Mouse (Mus musculus): Measurements from ENCODE around the gene Abcb8.
A peak's percentile ranks its signal among the peaks of the same experiment; 100 is the strongest.

Gene Abcb8

DNA sequence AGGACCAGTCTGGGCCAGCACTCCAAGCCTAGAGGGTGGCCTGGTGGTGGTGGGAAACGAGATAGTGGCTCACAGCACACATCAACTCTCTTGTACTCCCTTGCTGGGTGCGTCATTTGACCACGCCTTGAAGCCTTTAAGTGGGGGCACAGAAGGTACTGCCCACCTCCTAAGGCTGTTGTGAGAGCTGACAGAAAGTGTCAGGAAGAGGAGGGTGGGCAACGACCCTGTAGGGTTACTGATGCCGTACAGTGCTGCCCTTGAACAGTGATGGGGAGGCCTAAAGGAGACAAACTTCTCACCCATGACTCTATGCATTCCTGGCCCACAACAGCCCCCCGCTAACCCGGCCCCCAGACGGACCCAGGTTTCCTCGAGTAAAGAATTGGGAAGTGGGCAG, 27.0 kb upstream of the Abcb8 start:
- no peak for DNase-seq (ENCODE audit: low spot score)

DNA sequence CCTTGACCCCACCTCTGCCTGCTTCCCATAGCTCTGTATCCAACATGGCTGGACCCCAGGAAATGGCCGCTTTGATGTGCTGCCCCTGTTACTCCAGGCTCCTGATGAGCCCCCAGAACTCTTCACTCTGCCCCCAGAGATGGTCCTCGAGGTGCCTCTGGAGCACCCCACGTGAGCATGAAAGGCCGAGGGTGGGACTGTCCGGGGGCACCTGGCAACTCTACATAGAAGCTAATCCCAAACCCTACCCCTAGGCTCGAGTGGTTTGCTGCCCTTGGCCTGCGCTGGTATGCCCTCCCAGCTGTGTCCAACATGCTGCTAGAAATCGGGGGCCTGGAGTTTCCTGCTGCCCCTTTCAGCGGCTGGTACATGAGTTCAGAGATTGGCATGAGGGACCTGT, 23.7 kb upstream of the Abcb8 start:
- DNase-seq (ENCODE audit: low spot score): no peak

DNA sequence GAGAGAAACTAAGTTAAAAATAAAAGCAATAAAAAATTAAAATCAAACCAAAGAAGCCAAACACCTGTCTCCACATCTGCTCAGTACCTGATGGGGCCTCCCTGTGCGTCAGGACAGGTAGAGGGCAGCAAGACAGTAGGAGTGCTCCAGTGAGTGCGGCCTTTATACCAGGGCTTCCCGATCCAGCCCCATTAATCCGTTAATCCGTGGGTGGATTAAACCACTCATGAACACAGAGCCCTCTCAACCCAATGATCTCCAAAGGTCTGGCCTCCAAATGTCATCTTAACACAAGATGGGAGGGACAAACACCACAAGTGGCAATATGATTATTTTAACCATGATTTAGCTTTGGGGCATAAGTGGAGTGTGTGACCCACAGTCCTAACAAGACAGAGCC, 19.7 kb upstream of the Abcb8 start:
- no peak for DNase-seq (ENCODE audit: low spot score)

GRCm38 (mm10) chr5:24374216-24374615, 19.2 kb upstream of the Abcb8 start:
- no peak for DNase-seq (ENCODE audit: low spot score)

- no peak for DNase-seq (ENCODE audit: low spot score)
Measured at GRCm38 (mm10) chr5:24374666-24375328, 18.7 kb upstream of the Abcb8 start.

DNA sequence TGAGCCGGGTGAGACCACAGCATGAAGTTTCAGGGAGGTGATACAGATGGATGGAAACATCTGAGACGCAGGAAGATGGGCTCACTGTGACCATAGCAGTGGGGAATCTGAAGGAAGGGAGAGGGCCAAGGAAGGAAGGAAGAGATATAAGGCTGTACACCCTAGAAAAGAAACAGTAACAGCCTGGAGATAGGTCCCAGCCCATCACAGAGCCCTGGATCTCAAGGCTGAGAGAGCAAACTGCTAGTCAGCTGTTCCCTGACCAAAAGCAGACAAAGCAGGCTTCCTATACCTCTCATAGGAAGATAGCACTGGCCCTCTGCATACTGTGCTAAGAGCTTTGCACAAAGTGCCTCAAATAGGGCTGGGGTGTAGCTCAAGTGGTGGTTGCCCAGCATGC, 14.8 kb upstream of the Abcb8 start:
- DNase-seq (ENCODE audit: low spot score): no peak

DNA sequence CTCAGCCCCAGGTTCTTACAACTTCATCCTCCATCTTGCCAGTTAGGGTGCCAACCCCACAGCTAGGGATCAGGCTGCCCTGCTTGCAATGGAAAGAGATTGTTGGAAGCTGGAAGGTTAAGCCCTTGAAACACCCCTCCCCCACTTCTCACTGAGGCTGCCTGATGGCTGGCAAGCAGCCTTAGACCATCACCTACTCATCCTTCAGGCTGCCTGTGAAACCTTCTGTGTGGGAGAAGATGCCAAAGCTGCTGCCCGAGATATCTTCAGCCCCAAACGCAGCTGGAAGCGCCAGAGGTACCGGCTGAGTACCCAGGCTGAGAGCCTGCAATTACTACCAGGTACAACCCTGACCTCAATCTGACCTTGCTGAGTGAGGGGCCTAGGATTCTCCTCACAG, 14.0 kb upstream of the Abcb8 start:
- no peak for DNase-seq (ENCODE audit: low spot score)

- no peak for DNase-seq (ENCODE audit: low spot score)
Measured at GRCm38 (mm10) chr5:24380499-24380898, 13.0 kb upstream of the Abcb8 start.

DNA sequence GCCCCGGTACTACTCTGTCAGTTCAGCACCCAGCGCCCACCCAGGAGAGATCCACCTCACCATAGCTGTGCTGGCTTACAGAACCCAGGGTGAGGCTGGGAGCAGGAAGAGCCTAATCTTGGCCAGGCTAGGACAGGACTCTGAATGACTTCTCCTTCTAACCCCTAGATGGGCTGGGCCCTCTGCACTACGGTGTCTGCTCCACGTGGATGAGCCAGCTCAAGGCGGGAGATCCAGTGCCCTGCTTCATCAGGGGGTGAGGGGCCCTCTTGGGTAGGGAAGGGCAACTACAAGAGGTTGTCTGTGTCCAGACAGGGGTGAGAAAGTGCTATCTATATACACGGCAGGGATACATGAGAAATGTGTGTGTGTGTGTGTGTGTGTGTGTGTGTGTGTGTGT, 12.0 kb upstream of the Abcb8 start:
- DNase-seq (ENCODE audit: low spot score): no peak

DNA sequence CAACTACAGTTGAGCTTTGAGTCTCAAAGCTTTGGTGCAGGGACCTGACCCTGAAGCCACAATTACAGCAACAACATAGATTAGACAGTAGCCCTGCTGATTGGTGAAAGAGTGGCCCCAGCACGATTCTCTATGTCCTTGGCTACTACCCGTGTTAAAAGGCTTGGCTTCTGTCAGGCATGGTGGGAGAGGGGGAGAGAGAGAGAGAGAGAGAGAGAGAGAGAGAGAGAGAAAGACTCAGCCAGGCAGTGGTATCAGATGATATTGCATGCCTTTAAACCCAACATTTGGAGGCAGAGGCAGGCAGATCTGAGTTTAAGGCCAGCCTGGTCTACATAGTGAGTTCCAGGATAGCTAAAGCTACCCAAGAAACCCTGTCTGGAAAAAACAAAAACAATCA, 11.5 kb upstream of the Abcb8 start:
- no peak for DNase-seq (ENCODE audit: low spot score)

GRCm38 (mm10) chr5:24383026-24383859, 10.2 kb upstream of the Abcb8 start:
- peak; percentile 91 for DNase-seq (ENCODE audit: low spot score)

- no peak for DNase-seq (ENCODE audit: low spot score)
Measured at GRCm38 (mm10) chr5:24384407-24384806, 9.1 kb upstream of the Abcb8 start.

- no peak for DNase-seq (ENCODE audit: low spot score)
Measured at GRCm38 (mm10) chr5:24385374-24385773, 8.1 kb upstream of the Abcb8 start.

DNA sequence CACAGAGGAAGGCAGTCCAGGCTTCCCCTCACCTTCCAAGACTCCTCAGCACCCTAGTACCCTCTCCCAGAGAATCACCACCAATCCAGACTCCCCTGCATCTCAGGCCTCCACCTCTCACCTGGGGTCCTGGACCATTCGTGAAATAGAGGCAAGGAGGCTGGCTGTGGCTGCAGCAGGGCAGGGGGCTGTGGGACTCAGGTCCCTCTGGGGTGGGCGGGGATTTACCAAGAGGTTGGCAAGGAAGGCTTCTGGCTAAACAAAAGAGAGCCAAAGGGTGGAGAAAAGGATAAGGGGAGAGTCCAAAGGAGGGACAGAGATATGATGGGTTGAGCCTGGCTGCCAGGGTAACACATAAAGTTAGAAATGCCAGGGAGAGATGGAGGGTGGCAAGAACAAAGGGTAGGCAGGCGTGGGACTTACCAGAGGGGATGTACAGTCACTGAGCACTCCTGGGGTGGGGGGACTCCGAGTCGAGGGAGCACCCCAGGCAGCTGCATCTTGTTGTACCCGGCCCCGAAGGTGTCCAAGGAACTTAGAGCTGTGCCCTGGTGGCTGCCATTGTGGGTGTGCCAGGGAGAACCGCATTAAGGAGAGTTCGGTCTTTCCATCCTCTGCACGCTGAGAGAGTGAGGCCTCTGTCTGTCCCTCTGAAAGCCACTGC, 7.4 kb upstream of the Abcb8 start:
- DNase-seq (ENCODE audit: low spot score): no peak

- peak; percentile 70 for DNase-seq (ENCODE audit: low spot score)
Measured at GRCm38 (mm10) chr5:24387264-24388241, 5.9 kb upstream of the Abcb8 start.

DNA sequence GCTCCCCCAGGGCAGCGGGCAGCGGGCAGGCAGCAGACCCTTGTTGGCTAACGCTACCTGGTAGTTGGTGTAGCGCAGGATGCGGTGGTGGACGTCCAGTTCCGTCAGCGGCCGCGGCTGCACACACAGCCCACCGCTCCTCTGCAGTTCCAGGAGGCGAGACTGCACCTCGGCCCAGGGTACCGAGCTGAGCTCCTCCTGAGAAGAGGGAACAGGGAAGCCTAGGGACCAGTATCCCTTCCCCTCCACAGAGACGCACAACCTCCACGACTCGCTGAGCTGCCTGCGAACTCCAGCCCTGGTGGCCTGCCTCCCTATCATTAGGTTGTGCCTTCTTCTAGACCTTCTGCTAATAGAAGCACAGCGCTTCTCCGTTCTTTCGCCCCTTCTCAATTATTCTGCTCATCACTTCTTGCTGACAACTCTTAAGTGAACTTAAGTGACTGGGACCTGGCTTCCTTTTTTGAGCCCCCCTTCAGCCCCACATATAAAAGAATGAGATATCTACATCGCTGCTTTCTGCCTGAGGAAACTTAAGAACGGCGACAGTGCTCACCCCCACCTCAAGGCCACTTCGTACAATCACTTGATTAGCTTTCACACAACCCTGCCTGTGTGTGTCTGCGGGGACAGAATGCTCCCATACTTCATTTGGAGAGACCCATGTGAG, 5.1 kb upstream of the Abcb8 start:
- no peak for DNase-seq (ENCODE audit: low spot score)

DNA sequence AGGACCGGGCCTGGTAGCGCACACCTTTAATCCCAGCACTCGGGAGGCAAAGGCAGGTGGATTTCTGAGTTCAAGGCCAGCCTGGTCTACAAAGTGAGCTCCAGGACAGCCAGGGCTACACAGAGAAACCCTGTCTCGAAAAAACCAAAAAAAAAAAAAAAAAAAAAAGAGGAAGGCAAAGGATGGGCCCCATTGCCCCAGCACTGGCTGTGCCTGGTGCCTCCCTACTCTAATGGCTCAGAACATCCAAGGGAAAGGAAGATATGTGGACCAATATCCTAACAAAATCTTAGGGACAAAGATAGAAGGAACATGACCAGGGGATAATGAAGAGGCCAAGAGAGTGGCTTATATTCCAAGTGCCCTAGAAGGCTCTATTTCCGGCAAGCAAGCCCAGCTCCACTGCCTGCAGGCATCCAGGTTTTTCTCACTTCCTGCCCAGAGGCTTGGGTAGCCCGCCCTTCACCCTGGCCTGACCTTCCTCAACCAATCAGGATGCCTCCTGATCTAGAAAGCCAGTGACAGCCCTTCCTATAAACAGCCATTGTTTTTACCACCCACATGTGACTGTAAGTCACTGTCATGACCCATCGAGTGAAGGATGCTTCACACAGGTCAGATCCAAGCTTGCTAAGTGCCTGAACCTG, 4.3 kb upstream of the Abcb8 start:
- DNase-seq (ENCODE audit: low spot score): no peak

- no peak for DNase-seq (ENCODE audit: low spot score)
Measured at GRCm38 (mm10) chr5:24389658-24390020, 3.8 kb upstream of the Abcb8 start.

DNA sequence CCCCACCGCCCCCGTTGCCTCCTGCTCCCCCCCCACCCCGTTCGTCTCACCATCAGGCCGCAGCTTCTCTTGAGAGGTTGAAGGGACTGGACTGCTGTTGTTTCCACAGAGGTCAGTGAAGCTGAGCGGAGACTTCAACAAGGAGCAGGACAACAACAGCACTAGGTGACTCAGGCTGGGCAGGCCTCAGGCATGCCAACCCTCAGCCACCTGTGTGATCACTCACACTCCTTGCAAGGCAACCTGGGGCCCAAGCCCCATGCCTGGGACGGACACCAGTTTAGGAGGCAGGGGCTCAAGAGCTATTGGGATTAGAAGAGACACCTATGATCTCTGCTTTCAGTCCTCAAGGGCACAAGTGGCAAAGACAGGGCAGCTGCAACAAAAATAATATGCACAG, 1.6 kb upstream of the Abcb8 start, which contains the start of gene Atg9b:
TSS of gene Atg9b (minus strand) at position 280 of the 400 bp plus-strand sequence.
- no peak for DNase-seq (ENCODE audit: low spot score)

DNA sequence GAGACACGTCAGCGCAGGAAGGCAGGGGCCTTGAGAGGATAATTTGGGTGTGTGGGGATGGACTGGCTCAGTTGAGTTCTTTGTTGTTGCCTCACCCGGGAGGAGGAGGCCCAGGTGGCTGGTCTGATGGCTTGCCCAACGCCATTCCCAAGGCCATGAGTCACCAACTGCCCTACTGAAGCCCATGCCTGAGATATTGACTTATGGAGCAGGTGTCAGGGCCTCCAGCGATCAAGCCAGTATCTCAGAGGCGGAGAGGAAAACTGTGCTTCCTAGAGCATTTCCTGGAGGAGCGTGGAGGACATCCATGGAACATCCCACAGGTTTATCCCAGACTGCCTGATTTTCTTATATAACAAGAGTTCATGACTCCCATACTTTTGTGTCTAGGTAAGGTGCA, 739 bp upstream of the Abcb8 start:
- peak; percentile 49 for DNase-seq (ENCODE audit: low spot score)

Data from urinary bladder, postnatal 14 days (tissue).